Comparison of ENCODE assay signal across 9 mouse cellular contexts in the genomic region with DNA sequence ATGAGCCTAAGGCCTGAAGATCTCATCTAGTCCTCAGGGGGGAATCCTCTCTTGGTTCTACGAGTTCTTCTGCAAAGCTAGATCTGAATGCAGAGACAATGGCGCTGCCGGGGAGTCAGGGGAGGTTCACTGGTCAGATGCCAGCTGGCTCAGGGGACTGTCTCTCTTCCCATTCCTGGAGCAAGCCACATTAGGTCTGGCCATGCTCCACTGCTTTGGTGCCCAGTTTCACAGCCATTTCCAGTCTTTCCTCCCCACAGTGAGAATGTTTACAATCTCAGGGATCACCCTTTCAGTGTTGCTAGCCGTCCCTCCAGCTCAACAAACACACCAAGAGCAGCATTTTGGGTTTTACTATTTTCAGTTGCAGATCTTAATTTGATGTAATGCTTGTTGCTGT.
A peak's percentile ranks its signal among the peaks of the same experiment; 100 is the strongest.
DNase-seq lines count a peak whose midpoint lies in the region; ATAC-seq and TF ChIP-seq lines count a peak whose summit lies in the region.
"Had no signal": no experiment of that assay in that cellular context is flagged by ENCODE, and none has a peak within 500 bp of the region (broad histone marks: within the 10 kb centered on the region; RNA-seq: fewer than 3 reads in every experiment).

No protein-coding gene starts in this region.

- no peak for ATAC-seq in cerebellum, adult (ENCODE audit: insufficient number of reproducible peaks, low FRiP score, low TSS enrichment)
- ATAC-seq in kidney, postnatal 0 days (replicated peaks; ENCODE audit: low FRiP score, low read depth), result no peak
- ATAC-seq in stomach, embryonic 16.5 days (ENCODE audit: insufficient read depth, low FRiP score), result no peak
- no peak for ATAC-seq in liver, embryonic 12.5 days

- H3K27ac ChIP-seq in kidney, postnatal 0 days, result no peak overlapping the region
- H3K27ac ChIP-seq in stomach, embryonic 16.5 days (ENCODE audit: low read length), result no peak overlapping the region
- no peak overlapping the region for H3K27ac ChIP-seq in liver, embryonic 12.5 days
- H3K27ac ChIP-seq: hindbrain, embryonic 14.5 days had no signal

- no peak for TF ChIP-seq CTCF in kidney, postnatal 0 days (IDR thresholded peaks at IDR 0.05; ENCODE audit: low read depth)

- no peaks in the 10 kb centered on the region for H3K9me3 ChIP-seq in kidney, postnatal 0 days (replicated peaks; ENCODE audit: low read length)
- no peaks in the 10 kb centered on the region for H3K9me3 ChIP-seq in stomach, embryonic 16.5 days (replicated peaks; ENCODE audit: control insufficient read depth, low read length)
- H3K9me3 ChIP-seq in liver, embryonic 12.5 days (replicated peaks), result no peaks in the 10 kb centered on the region

- peak; percentile 19 to 41 for DNase-seq in cerebellum, postnatal 4 days (ENCODE audit: low spot score in 2 of 2)
- peak; percentile 79 for DNase-seq in left cerebral cortex, postnatal 4 days
- DNase-seq in left cerebral cortex, adult 9 months (ENCODE audit: low spot score in 2 of 2), result no peak
- peak; percentile 57 for DNase-seq in kidney, postnatal 0 days (ENCODE audit: low spot score)
- DNase-seq in embryo, embryonic 11 days, result no peak

- H3K9ac ChIP-seq in kidney, postnatal 0 days (ENCODE audit: low read depth, low read length), result no peak overlapping the region
- H3K9ac ChIP-seq in stomach, embryonic 16.5 days (ENCODE audit: low read length), result no peak overlapping the region
- no peak overlapping the region for H3K9ac ChIP-seq in liver, embryonic 12.5 days
- H3K9ac ChIP-seq: hindbrain, embryonic 14.5 days had no signal

- intact Hi-C loops in left cerebral cortex, postnatal 4 days (cut with DNase I), result no loop called here

- no peaks in the 10 kb centered on the region for H3K27me3 ChIP-seq in kidney, postnatal 0 days (ENCODE audit: insufficient read depth, low read length)
- no peaks in the 10 kb centered on the region for H3K27me3 ChIP-seq in stomach, embryonic 16.5 days (ENCODE audit: control insufficient read depth, insufficient read depth, low read length)
- H3K27me3 ChIP-seq in liver, embryonic 12.5 days (replicated peaks), result no peaks in the 10 kb centered on the region

- 38% methylated on average over 4 of the region's 4 CpGs for WGBS in kidney, postnatal 0 days
- 58% methylated on average over 4 of the region's 4 CpGs for whole genome bisulfite sequencing in stomach, embryonic 16.5 days
- WGBS in liver, embryonic 12.5 days (ENCODE audit: insufficient replicate concordance), result 67% methylated on average over 4 of the region's 4 CpGs

- no peak overlapping the region for H3K4me2 ChIP-seq in kidney, postnatal 0 days (ENCODE audit: low read length)
- H3K4me2 ChIP-seq in stomach, embryonic 16.5 days (ENCODE audit: low read depth, low read length), result peak overlapping the region; percentile 12; the same call in 1 of the 2 replicates
- H3K4me2 ChIP-seq in liver, embryonic 12.5 days, result no peak overlapping the region
- H3K4me2 ChIP-seq: hindbrain, embryonic 14.5 days had no signal

- H3K36me3 ChIP-seq in kidney, postnatal 0 days (ENCODE audit: insufficient read depth, low read length), result no peaks in the 10 kb centered on the region
- no peaks in the 10 kb centered on the region for H3K36me3 ChIP-seq in stomach, embryonic 16.5 days (ENCODE audit: control insufficient read depth, insufficient read depth, low read length)
- H3K36me3 ChIP-seq in liver, embryonic 12.5 days, result no peaks in the 10 kb centered on the region

- H3K4me1 ChIP-seq in kidney, postnatal 0 days (replicated peaks; ENCODE audit: insufficient read depth, low read length), result no peaks in the 10 kb centered on the region
- peaks cover 5% of the 10 kb centered on the region for H3K4me1 ChIP-seq in stomach, embryonic 16.5 days (ENCODE audit: control insufficient read depth, insufficient read depth, low read length)
- no peaks in the 10 kb centered on the region for H3K4me1 ChIP-seq in liver, embryonic 12.5 days

- H3K4me3 ChIP-seq in kidney, postnatal 0 days (replicated peaks; ENCODE audit: low read depth, low read length), result no peak overlapping the region
- no peak overlapping the region for H3K4me3 ChIP-seq in stomach, embryonic 16.5 days (replicated peaks; ENCODE audit: low read length)
- H3K4me3 ChIP-seq in liver, embryonic 12.5 days, result no peak overlapping the region

Comparison
In these comparisons a context has a peak if more than half of its experiments do, and no peak if none do; other contexts are left out.
1. DNase-seq: peak in cerebellum, postnatal 4 days (2 of 2), left cerebral cortex, postnatal 4 days (single experiment) and kidney, postnatal 0 days (single experiment); none in left cerebral cortex, adult 9 months (0 of 2) and embryo, embryonic 11 days (single experiment).